Mouse (Mus musculus) liver, adult 2 months (tissue): ENCODE measurements around the gene Rmnd5b. TPM values are rescaled to one million over a fixed set of nuclear protein-coding genes. Genes with fewer than 3 reads are reported as not detected.

Experiments used
- DNase-seq: peaks from one replicate; pipeline ENCODE4 v3.0.0-alpha.2; 2011; ENCODE audit warnings: low read depth, low spot score; ENCODE audit errors: extremely low read depth
- H3K27ac ChIP-seq: fragments of 200-500 bp; replicated peaks from 2 replicates; pipeline ENCODE4 v1.5.1; 2012; ENCODE audit warnings: low read depth, mild to moderate bottlenecking, control low read depth, inconsistent platforms, low read length; ENCODE audit not compliant: insufficient read depth
- H3K27me3 ChIP-seq: fragments of 200-500 bp; 2 replicates; pipeline ENCODE4 v1.6.1; 2012; ENCODE audit warnings: mild to moderate bottlenecking, moderate library complexity, low read length, inconsistent platforms; ENCODE audit not compliant: control insufficient read depth, insufficient read depth
- H3K36me3 ChIP-seq: fragments of 200-500 bp; 2 replicates; pipeline ENCODE4 v1.6.1; 2012; ENCODE audit warnings: low read length, inconsistent platforms; ENCODE audit not compliant: control insufficient read depth, insufficient read depth
- H3K4me1 ChIP-seq: fragments of 200-500 bp; 2 replicates; pipeline ENCODE4 v1.6.1; 2011; ENCODE audit warnings: low read length; ENCODE audit not compliant: control insufficient read depth, insufficient read depth
- H3K4me3 ChIP-seq: fragments of 200-500 bp; 2 replicates; pipeline ENCODE4 v1.5.1; 2011; ENCODE audit warnings: low read depth, mild to moderate bottlenecking, control low read depth, low read length, moderate library complexity; ENCODE audit not compliant: insufficient read depth
- H3K79me2 ChIP-seq: fragments of 200-500 bp; 2 replicates; pipeline ENCODE4 v1.6.1; 2012; ENCODE audit warnings: inconsistent platforms, mild to moderate bottlenecking, low read length, moderate library complexity; ENCODE audit not compliant: control insufficient read depth, insufficient read depth
- H3K9ac ChIP-seq: fragments of 200-500 bp; 2 replicates; pipeline ENCODE4 v1.6.1; 2012; ENCODE audit warnings: low read depth, mild to moderate bottlenecking, control low read depth, inconsistent platforms, low read length
- CTCF ChIP-seq: fragments of 200-500 bp; IDR thresholded peaks from 2 replicates; pipeline ENCODE4 v1.5.1; 2011; ENCODE audit warnings: low read depth, low read length, control low read depth
- POLR2A ChIP-seq: fragments of 200-500 bp; IDR thresholded peaks from 2 replicates; pipeline ENCODE4 v1.6.1; 2011; ENCODE audit warnings: low read length, control low read depth; ENCODE audit not compliant: insufficient read depth; ENCODE audit errors: extremely low read depth
- WGBS: fragments of 180-500 bp; shearing (Covaris S2); methylation state at CpG from one replicate; pipeline ENCODE4 v1.1.7; 2018; 5-methylcytosine and 5-hydroxymethylcytosine counted together
- polyA plus RNA-seq: library from polyadenylated mRNA; depleted of rRNA; stranded (reverse); fragments of >200 nt; gene quantifications from 2 replicates; pipeline ENCODE4 v1.2.3, GENCODE M21; 2012
- total RNA-seq: library from RNA; depleted of rRNA; stranded (reverse); fragments of >200 nt; gene quantifications from 2 replicates; pipeline ENCODE4 v1.2.3, GENCODE M21; 2014

Gene Rmnd5b
- total and polyA plus RNA-seq, 2 experiments, result 8.9 to 44.9 TPM

- WGBS, result 81% methylated on average over 2 of the region's 2 CpGs
- no peak overlapping the region for H3K27ac ChIP-seq
- H3K4me1 ChIP-seq, result no peaks in the 10 kb centered on the region; the same call in none of the 2 replicates
- no peak for DNase-seq
- H3K27me3 ChIP-seq, result no peaks in the 10 kb centered on the region
- H3K36me3 ChIP-seq, result peaks cover 86% of the 10 kb centered on the region
- TF ChIP-seq POLR2A, result no peak
- no peak for TF ChIP-seq CTCF
- no peak overlapping the region for H3K4me3 ChIP-seq
- H3K9ac ChIP-seq, result no peak overlapping the region
- H3K79me2 ChIP-seq, result no peaks in the 10 kb centered on the region
These were observed 38.1 kb downstream of the Rmnd5b start for GRCm38 (mm10) chr11:51597553-51597952.

DNA sequence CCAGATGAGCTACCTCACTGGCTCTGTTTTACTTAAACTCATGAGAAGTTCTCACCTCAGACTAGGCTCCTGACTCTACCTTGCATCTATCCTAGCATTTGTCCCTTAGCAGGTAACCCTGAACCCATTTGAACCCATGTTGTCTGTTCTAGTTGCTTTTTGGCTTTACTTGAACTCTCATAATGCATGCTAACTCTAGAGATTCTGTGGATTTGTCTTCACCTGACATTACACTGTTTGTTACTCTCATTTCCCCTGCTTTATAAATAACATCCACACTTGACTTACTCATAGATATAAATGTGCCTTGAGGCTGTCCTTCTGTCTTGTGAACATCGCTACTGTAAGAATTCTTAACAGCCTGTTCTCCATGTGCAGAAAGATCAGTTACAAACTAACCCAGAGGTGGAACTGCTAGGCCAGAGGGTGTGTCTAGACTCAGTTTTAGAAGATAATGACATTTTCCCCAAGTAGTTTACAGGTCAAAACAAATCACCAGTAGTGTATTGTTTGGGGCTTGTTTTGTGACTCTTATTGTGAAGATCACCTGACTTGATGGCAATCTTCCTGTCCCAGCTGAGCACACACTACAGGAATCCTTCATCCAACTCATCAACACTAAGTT is 40.1 kb downstream of the Rmnd5b start:
- TF ChIP-seq CTCF, result no peak
- no peak for TF ChIP-seq POLR2A
- H3K27me3 ChIP-seq, result no peaks in the 10 kb centered on the region
- peaks cover 80% of the 10 kb centered on the region for H3K36me3 ChIP-seq
- no peak overlapping the region for H3K9ac ChIP-seq
- no peak overlapping the region for H3K4me3 ChIP-seq
- WGBS, result 92% methylated on average over 1 of the region's 1 CpGs
- no peaks in the 10 kb centered on the region; the same call in none of the 2 replicates for H3K4me1 ChIP-seq
- DNase-seq, result no peak
- no peaks in the 10 kb centered on the region for H3K79me2 ChIP-seq
- H3K27ac ChIP-seq, result no peak overlapping the region

GRCm38 (mm10) chr11:51594715-51595350 is 40.9 kb downstream of the Rmnd5b start:
- H3K4me3 ChIP-seq, result no peak overlapping the region
- WGBS, result 63% methylated on average over 3 of the region's 3 CpGs
- TF ChIP-seq POLR2A, result no peak
- TF ChIP-seq CTCF, result no peak
- no peak overlapping the region for H3K27ac ChIP-seq
- no peak for DNase-seq
- H3K4me1 ChIP-seq, result no peaks in the 10 kb centered on the region; the same call in none of the 2 replicates
- H3K9ac ChIP-seq, result no peak overlapping the region
- H3K36me3 ChIP-seq, result peaks cover 73% of the 10 kb centered on the region
- H3K27me3 ChIP-seq, result no peaks in the 10 kb centered on the region
- H3K79me2 ChIP-seq, result no peaks in the 10 kb centered on the region

DNA sequence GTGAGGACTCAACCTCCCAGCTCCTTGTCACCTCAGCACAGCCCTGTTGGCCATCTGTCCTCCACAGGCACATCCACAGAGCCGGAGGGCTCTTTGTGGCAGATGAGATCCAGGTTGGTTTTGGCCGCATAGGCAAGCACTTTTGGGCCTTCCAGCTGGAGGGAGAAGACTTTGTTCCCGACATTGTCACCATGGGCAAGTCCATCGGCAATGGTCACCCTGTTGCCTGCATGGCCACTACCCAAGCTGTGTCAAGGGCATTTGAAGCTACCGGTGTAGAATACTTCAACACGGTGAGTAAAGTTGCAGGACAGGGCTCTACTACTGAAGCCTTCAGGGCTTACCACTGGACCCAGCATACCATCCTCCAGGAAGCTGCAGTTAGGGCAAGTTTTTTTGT is 41.8 kb downstream of the Rmnd5b start:
- Histone ChIP-seq H3K27me3 (no peaks in the 10 kb centered on the region), H3K36me3 (peaks cover 63% of the 10 kb centered on the region)
- WGBS, result 83% methylated on average over 6 of the region's 6 CpGs

DNA sequence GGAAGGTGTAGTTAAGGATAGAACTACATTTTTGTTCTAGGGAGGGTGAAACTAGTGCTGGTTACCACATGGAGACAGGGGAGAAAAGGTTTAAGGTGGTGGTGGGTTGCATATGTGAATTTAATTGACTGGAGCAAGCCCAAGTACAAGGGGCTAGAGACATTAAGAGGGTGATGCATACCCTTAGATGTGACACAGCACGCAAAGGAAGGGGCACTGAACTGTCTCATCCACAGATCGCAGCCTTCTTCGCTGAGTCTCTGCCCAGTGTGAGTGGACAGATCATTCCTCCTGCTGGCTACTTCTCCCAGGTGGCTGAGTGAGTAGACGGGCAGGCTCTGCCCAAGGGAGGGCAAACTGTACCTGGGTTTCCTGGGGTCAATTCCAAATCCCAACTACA is 42.3 kb downstream of the Rmnd5b start:
- Histone ChIP-seq H3K4me1 (no peaks in the 10 kb centered on the region; the same call in none of the 2 replicates), H3K4me3 (no peak overlapping the region), H3K79me2 (no peaks in the 10 kb centered on the region), H3K36me3 (peaks cover 58% of the 10 kb centered on the region), H3K27me3 (no peaks in the 10 kb centered on the region), H3K9ac (no peak overlapping the region), H3K27ac (no peak overlapping the region)
- DNase-seq, result no peak
- WGBS, result 90% methylated on average over 4 of the region's 4 CpGs
- TF ChIP-seq CTCF, result no peak
- no peak for TF ChIP-seq POLR2A

More for the DNA sequence above, 41.8 kb downstream of the Rmnd5b start:
- H3K4me1 ChIP-seq, result no peaks in the 10 kb centered on the region; the same call in none of the 2 replicates
- DNase-seq, result no peak
- no peak overlapping the region for H3K9ac ChIP-seq
- no peak overlapping the region for H3K27ac ChIP-seq
- TF ChIP-seq POLR2A, result no peak
- no peak for TF ChIP-seq CTCF
- no peak overlapping the region for H3K4me3 ChIP-seq
- H3K79me2 ChIP-seq, result no peaks in the 10 kb centered on the region

GRCm38 (mm10) chr11:51591915-51592314 is 43.8 kb downstream of the Rmnd5b start:
- 87% methylated on average over 7 of the region's 7 CpGs for WGBS

More at GRCm38 (mm10) chr11:51591915-51592314, 43.8 kb downstream of the Rmnd5b start:
- H3K79me2 ChIP-seq, result no peaks in the 10 kb centered on the region
- no peak overlapping the region for H3K9ac ChIP-seq
- no peak for TF ChIP-seq CTCF
- no peak for TF ChIP-seq POLR2A
- no peak overlapping the region for H3K4me3 ChIP-seq
- DNase-seq, result no peak
- H3K36me3 ChIP-seq, result peaks cover 47% of the 10 kb centered on the region
- no peaks in the 10 kb centered on the region for H3K27me3 ChIP-seq
- no peaks in the 10 kb centered on the region; the same call in none of the 2 replicates for H3K4me1 ChIP-seq
- H3K27ac ChIP-seq, result no peak overlapping the region
